Mouse (Mus musculus) adrenal gland, adult 18-20 months (tissue): Measurements from ENCODE around the gene Mcts2. TPM values are rescaled to one million over a fixed set of nuclear protein-coding genes. Genes with fewer than 3 reads are reported as not detected.

Source experiments
- DNase-seq, 2 experiments: peaks; one replicate each; pipeline ENCODE4 v3.0.0; 2021 to 2022; ENCODE audit warnings: low spot score in 2 of 2
- total RNA-seq, 2 experiments: library from RNA; stranded (reverse); gene quantifications; 1 replicate in 1 of 2; 2 replicates in 1 of 2; pipeline ENCODE4 v1.2.3; 2021

Mcts2 gene
- total RNA-seq, 2 experiments from 2014 or later, result 23.5 to 25.8 TPM

DNA sequence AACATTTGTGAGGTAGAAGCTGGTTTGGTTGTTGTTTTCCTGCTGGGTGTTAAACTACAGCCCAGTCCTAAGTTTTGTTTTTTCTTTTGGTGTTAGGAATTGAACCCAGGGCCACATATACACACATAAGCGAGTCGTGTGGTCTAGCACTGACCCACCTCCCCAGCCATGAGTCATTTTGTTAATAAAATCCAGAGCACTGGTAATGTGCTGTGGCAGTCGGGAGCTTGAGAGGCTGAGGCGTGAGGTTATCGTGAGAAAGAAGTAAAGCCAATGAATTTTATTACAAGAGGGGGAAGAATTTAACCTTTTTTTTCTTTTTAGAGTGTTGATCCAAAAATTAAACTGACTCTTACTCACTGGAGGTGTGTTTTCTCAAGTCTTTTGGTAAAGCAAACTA, 3.7 kb upstream of the Mcts2 start:
- no peak for DNase-seq

- DNase-seq, result no peak
Observed at GRCm38 (mm10) chr2:152686399-152686798, 436 bp upstream of the Mcts2 start.

DNA sequence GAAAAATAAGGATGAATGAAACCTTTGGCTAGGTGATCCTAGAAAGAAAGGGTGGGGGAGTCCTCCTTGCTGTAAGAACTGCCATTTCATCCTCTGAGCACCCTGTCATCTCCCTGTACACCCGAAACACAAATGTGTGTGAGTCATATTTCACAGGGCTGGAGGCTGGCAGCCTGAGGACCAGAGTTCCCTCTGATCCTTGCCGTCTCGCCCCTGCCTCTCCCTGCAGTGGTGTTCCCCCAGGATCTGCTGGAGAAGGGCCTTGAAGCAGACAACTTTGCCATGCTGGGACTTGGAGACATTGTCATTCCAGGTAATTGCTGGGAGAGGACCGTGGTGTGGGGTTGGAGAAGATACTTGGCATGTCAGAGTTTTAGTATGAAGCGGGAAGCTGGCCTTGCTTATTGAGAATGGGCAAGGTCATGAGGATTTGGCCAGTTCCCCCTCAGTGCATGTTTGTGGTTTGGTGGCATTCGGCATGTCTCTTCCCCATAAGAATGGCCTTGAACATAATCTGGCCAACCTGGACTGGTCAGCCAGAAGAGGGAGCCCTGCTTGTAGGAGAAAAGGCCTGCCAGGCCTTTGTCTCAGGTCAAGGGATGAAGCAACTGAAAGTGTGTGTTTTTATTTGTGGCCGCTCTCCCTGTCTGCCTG, 4.9 kb downstream of the Mcts2 start:
- peak in 1 of 2 experiments; percentile 53 for DNase-seq

DNA sequence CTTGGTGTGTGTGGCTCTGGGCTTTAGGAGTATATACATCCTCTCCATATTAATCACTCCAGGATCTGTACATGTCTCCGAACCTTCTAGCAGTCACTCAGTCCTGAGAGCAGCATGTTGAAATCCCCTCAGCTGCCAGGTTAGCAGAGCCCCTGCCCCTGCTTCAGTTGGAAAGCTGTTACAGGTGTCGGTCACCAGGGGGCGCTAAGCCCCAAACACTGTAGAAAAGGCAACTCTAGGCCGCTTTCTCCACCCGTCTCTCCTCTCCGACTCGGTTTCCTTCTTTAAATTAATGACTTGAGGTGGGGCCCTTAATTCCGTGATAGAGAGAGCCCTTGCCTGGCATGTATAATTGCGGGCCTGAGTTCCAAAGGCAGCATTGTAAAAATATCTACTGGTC, 6.4 kb downstream of the Mcts2 start:
- peak; percentile 68 for DNase-seq

GRCm38 (mm10) chr2:152693735-152694134, 6.9 kb downstream of the Mcts2 start:
- no peak for DNase-seq

DNA sequence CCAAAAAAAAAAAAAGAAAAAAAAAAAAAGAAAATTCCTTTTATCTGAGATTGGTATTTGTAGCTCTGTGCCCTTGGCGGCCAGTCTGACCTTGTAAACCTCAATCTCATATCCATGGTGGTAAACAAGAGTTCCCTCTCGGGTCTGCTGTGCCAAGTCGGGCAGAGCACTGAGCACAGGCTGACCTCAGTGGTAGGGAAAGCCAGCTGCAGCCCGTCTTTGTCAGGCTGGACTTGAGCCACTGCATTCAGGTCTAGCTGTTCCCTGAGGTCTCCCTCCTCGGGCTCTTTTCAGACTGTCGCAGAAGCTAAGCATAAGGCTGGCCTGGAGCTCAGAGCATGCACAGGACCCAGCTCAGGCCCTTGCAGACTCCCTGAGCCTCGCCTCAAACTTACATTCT, 7.9 kb downstream of the Mcts2 start:
- no peak for DNase-seq

DNA sequence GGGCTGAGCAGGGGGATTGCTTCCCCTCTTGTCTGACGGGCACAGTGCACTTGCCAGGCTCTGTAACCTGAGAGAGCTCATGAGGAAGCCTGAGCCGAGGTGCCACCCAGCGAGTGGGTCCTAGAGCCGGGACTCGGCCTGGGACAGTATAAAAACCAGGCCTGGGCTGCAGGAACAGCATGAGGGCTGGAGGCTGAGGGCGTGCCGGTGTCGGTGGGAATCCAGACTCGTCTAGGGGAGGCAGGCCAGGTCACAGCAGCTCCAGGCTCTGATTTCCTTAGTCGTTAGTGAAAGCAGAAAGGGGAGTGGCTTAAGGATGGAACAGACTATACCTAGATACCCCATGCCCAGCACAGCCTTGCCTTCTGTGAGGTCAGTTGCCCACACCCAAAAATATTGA, 9.2 kb downstream of the Mcts2 start:
- DNase-seq, result no peak

DNA sequence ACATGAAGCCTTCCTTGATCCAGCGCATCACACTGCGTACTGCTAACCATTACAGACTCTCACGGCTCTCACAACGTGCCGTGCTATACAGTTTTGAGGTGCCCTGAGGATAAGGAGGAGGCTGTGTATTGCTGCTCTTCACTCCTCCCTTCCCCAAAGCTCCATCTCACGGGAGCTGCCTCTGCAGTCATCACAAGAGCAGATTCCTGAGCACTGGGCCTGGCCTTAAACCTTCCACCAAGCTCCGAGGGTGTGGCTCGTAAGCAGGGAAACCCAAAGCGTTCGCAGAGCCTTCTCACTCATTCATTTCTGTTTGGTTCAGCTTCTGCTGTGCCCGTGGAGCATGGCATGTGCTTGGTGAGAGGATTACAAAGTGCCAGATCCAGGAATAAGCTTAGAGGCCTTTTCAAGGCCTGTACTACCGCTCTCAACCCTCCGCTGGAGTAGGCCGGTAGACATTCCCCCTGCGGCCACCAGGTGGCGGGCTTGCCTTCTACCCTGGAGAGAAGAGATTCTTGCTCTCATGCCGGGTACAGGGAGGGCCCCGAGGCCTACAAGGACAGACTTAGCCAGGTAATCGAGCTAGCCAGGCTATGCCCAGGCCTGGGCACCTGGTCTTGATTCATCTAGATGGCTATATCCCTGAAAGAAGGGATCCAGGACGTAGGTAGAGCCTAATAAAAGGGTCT, 9.8 kb downstream of the Mcts2 start:
- peak; percentile 93 to 95 for DNase-seq

DNA sequence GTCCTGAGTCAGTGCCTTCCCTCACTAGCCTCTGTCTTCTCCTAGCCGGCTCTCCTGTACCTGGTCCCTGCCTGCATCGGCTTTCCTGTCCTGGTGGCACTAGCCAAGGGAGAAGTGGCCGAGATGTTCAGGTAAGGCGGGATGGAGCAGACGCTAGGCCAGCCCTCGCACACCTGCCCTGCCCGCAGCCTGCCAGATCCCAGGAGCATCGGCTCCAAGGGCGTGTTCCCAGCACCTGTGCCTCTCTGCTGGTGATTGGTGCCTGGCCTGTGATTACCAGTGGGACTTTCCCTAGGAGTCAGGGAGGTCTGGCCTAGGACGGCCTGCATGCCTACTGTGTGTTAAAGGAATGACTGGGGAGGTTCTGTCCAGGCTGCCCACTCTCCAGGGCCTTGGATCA, 13.3 kb downstream of the Mcts2 start:
- DNase-seq, result no peak

GRCm38 (mm10) chr2:152700725-152701124, 13.9 kb downstream of the Mcts2 start:
- DNase-seq, result no peak

GRCm38 (mm10) chr2:152703596-152704255, 16.9 kb downstream of the Mcts2 start:
- DNase-seq, result no peak

GRCm38 (mm10) chr2:152704256-152704605, 17.4 kb downstream of the Mcts2 start:
- DNase-seq, result no peak

GRCm38 (mm10) chr2:152704811-152705370, 18.1 kb downstream of the Mcts2 start:
- no peak for DNase-seq

DNA sequence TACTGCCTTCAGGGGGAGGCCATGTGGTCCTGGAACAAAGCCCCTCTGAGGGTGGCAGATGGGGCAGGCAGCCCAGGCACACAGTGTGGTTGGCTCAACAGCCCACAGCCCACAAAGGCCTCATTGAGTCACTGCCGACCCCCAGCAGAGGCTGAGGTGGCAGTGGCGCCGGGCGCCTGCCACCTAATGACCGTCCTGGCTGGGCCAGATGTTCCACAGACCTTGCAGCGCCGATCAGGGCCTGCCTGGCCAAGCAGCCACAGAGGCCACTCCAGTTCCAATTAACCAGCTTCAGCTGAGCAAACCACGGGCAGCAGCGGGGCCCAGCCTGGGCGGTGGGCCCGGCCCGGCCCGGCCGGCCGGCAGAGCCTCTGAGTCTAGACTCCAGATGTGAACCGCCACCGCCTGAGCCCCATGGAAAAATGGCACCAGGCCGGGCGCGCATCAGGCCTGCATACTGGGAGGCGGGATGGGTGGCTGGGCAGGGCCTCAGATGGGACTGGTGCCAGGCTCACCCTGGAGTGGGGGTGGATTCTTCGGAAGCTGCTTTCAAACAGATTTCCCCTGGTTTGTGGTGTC, 19.2 kb downstream of the Mcts2 start:
- peak in 1 of 2 experiments; percentile 60 for DNase-seq

DNA sequence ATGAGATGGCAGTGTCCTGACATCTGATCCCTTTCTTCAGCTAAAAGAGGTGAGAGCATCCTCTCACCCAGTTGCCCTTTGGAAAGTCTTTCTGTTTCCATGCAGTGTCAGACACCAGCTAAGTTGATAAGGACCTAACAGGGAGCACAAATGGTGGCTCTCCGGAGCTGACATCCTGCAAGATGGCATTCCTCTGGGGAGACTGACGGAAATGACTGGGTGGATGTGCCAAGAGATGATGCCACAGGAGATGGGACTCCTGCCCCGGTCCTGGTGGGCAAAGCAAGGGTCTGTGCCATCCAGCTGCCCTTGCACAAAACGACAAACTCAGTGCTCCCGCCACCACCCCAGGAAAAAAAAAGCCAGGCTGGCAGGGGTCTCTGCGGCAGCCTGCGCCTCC, 20.4 kb downstream of the Mcts2 start:
- DNase-seq, result no peak

DNA sequence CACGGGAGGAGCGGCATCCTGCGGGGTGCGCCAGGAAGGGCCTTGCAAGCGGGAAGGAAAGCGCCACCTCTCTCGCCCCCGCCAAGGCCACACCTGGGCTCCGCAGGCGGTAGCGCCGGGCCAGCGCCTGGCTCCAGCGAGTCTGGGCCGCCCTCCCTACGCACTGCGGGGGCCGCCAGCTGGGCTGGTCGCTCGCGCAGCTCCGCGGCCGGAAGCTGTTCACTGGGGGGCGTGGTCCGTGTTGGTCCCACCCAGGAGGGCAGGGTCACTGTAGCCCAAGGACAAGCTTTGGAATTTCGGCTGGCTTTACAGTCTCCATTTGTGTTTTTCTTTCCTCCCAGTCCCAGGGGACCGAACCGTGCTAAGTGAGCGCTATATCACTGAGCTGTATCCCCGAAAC, 20.8 kb downstream of the Mcts2 start:
- DNase-seq, result peak; percentile 86 to 88

DNA sequence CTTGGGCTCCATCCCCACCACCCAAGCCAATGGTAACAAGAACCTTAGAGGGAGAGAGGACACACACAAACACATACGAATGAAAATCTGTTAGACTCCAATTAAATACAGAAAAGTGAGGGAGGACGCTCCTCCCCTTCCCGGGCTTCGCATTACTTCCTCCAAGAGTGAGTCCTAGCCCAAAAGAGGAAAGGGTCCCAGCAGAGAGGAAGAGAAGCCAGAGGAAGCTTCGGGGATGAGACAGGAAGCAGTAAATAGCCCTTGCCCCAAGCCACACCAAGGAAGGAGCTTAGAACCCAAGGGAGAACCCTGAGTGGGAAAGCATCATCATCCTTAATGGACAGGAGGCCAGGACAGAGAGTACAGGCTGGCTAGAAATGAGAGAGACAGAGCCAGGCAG, 22.2 kb downstream of the Mcts2 start:
- no peak for DNase-seq

DNA sequence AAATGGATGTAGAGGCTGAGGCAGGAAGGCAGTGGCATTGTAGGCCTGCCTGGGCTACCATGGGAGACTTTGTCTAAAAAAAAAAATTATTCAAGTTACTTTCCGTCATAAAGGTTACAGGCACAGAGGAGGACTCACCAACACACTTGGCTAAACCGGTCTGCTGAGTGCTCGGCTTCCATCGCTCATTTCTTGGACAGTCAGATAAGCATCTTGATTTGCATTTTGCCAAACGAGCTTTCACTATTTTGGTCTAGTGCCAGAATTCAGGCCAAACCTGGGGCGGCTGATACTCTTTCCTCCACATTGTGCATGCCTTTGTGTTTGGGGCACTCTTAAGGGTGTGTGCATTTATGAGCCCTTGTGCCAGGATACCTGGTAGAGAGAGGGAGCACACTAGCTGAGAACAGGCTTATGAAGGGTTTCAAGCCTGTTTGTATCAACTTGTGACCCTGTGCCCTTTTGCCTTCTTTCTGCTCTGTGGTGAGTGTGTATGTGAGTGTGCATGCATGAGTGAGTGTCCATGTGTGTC, 29.5 kb downstream of the Mcts2 start:
- DNase-seq, result no peak

GRCm38 (mm10) chr2:152717652-152718051, 30.8 kb downstream of the Mcts2 start:
- no peak for DNase-seq

DNA sequence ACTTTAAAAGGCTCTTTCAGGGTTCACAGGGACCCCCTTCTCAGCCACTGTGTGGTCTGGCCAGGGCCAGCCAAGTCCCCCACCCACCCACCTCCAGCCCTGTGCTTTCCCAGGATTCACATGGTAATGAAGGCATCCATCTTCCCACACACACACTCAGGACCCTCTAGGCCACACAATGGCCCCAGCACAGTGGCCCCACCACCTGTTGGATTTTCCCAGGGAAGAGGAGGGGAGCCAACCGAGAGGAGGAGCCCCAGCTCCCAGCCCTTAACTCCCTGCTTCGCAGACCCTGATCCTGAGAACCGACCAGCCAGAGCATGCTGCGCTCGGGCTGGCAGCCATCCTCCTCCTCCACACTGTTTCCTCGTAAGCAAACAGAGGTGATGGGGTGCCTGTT, 31.2 kb downstream of the Mcts2 start:
- DNase-seq, result no peak

DNA sequence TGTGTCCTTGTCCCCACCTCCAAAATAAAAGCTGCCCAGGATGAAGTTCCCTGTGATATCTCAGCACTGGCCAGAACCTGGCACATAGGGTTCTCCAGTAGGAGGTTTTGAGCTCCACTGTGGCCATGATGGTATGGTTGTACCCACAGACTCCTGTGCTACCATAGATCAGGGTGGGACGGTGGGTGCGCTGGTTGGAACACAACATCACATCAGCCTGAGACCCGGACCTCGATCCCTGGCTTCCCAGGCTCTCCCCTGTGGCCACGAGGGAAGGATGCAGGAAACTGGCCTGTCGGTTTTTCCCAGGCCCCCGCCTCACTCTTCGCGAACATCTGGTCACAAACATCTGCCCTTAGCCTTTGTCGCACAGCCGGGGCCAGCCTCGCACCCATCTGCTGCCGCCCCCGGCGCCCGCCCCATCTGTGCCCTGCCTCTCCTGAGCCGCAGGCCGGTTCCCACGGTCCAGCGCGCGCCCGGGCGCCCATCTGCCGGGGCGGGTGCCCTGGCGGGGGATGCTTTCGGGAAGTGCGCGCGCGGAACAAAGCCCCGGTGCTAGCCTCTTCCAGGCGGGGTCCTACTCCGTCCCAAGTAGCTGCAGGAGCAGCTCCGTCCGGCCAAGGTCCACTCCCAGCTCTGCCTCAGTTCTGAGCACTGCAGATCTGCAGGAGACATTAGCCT, 37.0 kb downstream of the Mcts2 start:
- DNase-seq, result peak in 1 of 2 experiments; percentile 60
